Mouse (Mus musculus) lung, postnatal 0 days (tissue): Measurements from ENCODE around the gene Mul1. TPM values are rescaled to one million over a fixed set of nuclear protein-coding genes. Genes with fewer than 3 reads are reported as not detected.

Experiments used
- ATAC-seq: fragments of 200-750 bp; cut with Nextera tagmentation; 2 replicates; pipeline ENCODE4 v1.8.0; 2017; ENCODE audit warnings: moderate library complexity
- DNase-seq: peaks from one replicate; pipeline ENCODE4 v3.0.0-alpha.2; 2016; ENCODE audit warnings: low spot score
- H3K27ac ChIP-seq: fragments of 300-500 bp; sonication (generic); 2 replicates; pipeline ENCODE4 v1.5.1; 2014; ENCODE audit warnings: antibody characterized with exemption, mild to moderate bottlenecking, low read length, mixed read lengths
- H3K27me3 ChIP-seq: fragments of 300-500 bp; sonication (generic); replicated peaks from 2 replicates; pipeline ENCODE4 v1.6.1; 2014; ENCODE audit warnings: low read length, mixed read lengths; ENCODE audit not compliant: insufficient read depth
- H3K36me3 ChIP-seq: fragments of 300-500 bp; sonication (generic); 2 replicates; pipeline ENCODE4 v1.6.1; 2014; ENCODE audit warnings: low read length, mixed read lengths; ENCODE audit not compliant: insufficient read depth
- H3K4me1 ChIP-seq: fragments of 300-500 bp; sonication (generic); 2 replicates; pipeline ENCODE4 v1.6.1; 2014; ENCODE audit warnings: antibody characterized with exemption, low read depth, low read length, mixed read lengths; ENCODE audit not compliant: insufficient read depth
- H3K4me2 ChIP-seq: fragments of 300-500 bp; sonication (generic); replicated peaks from 2 replicates; pipeline ENCODE4 v1.6.1; 2014; ENCODE audit warnings: low read depth, mild to moderate bottlenecking, low read length, moderate library complexity, mixed read lengths
- H3K4me3 ChIP-seq: fragments of 300-500 bp; sonication (generic); 2 replicates; pipeline ENCODE4 v1.5.1; 2014; ENCODE audit warnings: low read depth, low read length
- H3K9ac ChIP-seq: fragments of 300-500 bp; sonication (generic); replicated peaks from 2 replicates; pipeline ENCODE4 v1.6.1; 2014; ENCODE audit warnings: low read depth, mild to moderate bottlenecking
- H3K9me3 ChIP-seq: fragments of 300-500 bp; sonication (generic); 2 replicates; pipeline ENCODE4 v1.6.1; 2016; ENCODE audit warnings: low read length, mixed read lengths
- CTCF ChIP-seq: IDR thresholded peaks from 2 replicates; pipeline ENCODE4 v1.5.1; 2016; ENCODE audit warnings: antibody characterized with exemption, mild to moderate bottlenecking
- EP300 ChIP-seq: IDR thresholded peaks from 2 replicates; pipeline ENCODE4 v1.6.1; 2016; ENCODE audit warnings: antibody characterized with exemption, mild to moderate bottlenecking, control low read depth
- WGBS: fragments of 180-500 bp; shearing (Covaris S2); extraction: QIAGEN DNeasy Blood & Tissue Kit; methylation state at CpG from one replicate; pipeline ENCODE4 v1.1.7; 2014; 5-methylcytosine and 5-hydroxymethylcytosine counted together
- polyA plus RNA-seq: library from polyadenylated mRNA; unstranded; fragments of >200 nt; fragmentation: Nextera tagmentation; extraction: Ambion mirVana; gene quantifications from 2 replicates; pipeline ENCODE4 v1.2.1, GENCODE M21; 2015

Gene Mul1
- 12.3 and 13.1 TPM in 2 replicates for polyA plus RNA-seq

DNA sequence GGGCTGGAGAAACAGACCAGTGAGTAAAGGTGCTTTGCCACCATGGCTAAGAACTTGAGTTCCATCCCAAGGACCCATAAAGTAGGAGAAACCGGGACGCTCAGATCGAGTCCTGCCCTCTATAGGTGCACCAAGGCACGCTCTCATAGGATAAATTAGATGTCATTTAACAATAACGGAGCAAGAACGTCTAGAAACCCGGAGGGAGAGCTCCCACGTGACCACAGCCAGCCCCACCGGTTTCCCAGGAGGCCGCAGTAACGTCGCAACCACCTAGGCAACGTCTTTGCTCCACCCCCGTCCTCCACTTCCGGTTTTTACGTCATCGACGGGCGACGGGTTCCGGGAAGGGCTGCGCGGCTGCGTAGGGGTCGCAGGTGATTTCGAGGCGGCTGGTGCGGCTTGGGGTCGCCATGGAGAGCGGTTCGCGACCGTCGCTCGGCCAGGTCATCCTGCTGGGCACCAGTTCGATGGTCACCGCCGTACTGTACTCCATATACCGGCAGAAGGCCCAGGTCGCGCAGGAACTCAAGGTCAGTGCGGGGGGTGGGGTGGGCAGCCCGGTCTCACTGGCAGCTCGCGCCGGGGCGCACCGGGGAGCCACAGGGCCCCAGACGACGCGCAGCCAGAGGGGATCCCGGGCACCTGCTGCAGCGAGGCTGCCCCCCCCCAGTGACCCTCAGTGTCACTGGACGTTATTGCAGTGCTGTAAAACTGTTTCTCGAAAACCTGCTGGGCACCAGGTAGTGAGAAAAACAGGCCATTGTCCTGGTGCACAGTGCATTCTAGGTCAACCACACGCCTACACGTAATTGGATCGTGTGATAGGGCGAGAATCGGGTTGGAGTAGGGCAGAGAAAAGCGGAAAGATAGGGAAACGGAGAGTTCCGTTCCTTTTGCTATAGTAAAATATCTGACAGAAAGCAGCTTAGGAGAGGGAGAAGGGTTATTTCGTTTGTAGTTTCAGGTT is at the start of gene Mul1:
Gene Mul1 (plus strand): TSS at position 325 of the 970 bp plus-strand sequence.
- WGBS: 1% methylated on average over 64 of the region's 64 CpGs
- DNase-seq: peak; percentile 96

DNA sequence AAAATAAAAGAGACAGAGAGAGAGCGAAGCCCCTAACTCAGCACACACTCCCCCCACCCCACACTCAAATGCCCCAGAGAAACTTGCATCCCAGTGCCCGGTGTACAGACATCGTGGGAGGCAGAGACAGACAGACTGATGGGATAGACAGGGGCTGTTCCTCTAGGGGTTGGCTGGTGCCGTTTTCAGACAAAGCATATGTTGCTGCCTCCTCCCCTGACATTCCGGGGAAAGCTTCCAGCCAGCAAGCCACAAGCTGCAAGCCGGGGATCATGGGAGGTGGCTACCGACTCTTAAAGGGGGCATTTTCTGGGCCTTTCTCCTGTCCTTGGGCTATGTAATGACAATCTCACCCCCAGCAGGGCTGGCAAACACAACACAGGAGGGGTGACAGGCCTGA is 40.8 kb upstream of the Mul1 start:
- no peak overlapping the region for H3K27ac ChIP-seq
- H3K9me3 ChIP-seq: no peaks in the 10 kb centered on the region
- H3K4me2 ChIP-seq: no peak overlapping the region
- H3K4me1 ChIP-seq: 0 out of 2 replicates have a peak, but pooled peaks cover 4% of the 10 kb centered on the region
- no peaks in the 10 kb centered on the region for H3K36me3 ChIP-seq
- H3K27me3 ChIP-seq: peaks cover 46% of the 10 kb centered on the region
- no peak for ATAC-seq
- H3K9ac ChIP-seq: no peak overlapping the region
- WGBS: 55% methylated on average over 7 of the region's 7 CpGs
- TF ChIP-seq EP300: no peak
- no peak overlapping the region for H3K4me3 ChIP-seq
- DNase-seq: no peak

More for the DNA sequence above, at the start of gene Mul1:
- Histone ChIP-seq H3K9ac (peak within 1 kb of the TSS; percentile 80), H3K4me1 (peaks cover 5% of the 10 kb centered on the region), H3K4me2 (peak within 1 kb of the TSS; percentile 91), H3K36me3 (peaks cover 25% of the 10 kb centered on the region), H3K4me3 (peak within 1 kb of the TSS; percentile 83), H3K27ac (peak within 1 kb of the TSS; percentile 73), H3K9me3 (no peaks in the 10 kb centered on the region), H3K27me3 (no peaks in the 10 kb centered on the region)
- no peak for TF ChIP-seq EP300
- peak; percentile 30 for TF ChIP-seq CTCF
- ATAC-seq: peak; percentile 94

DNA sequence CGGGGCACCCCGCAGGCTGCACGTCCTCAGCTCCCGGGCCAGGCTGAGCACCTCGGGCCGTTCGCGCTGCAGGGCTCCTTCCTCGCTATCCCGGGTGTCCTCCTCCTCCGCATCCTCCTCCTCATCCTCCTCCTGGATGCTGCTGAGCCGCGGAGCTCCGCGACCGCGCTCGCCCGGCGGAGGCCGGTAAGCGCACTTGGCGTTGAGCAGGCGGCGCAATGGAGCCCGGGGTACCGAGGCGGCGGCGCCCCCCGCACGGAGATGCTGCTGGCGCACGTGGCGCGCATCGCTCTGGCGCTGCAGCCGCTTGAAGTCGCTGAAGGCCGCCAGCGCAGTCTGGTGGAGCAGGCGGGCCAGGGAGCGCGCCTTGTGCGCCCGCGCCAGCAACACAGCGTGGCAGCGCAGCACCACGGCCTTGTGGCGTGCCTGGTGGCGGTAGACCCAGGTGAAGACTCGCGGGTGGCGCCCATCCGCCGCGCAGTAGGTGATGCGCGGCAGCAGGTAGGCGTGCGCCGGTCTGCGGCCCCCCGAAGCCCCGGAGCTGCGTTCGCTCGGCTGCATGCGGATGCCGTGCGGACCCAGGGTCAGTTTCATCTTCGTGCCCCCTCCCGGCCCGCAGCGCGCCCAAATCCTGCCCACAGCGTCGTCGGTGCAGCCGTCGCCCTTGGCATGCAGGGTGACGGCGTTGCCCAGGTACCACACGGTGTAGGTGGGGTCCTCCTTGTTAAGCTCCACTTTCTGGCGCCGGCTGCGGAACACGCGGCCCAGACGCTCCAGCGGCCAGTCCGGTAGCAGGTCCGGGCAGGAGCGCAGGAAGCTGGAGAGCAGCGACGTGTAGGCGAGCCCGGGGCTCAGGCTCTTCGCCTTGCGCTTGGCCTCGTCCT is 39.1 kb upstream of the Mul1 start:
- Histone ChIP-seq H3K9me3 (no peaks in the 10 kb centered on the region), H3K4me2 (peak overlapping the region; percentile 39), H3K4me3 (peak overlapping the region; percentile 20; the same call in 1 of the 2 replicates), H3K9ac (no peak overlapping the region), H3K27me3 (peaks cover 49% of the 10 kb centered on the region), H3K4me1 (0 out of 2 replicates have a peak, but pooled peaks cover 4% of the 10 kb centered on the region), H3K27ac (no peak overlapping the region), H3K36me3 (no peaks in the 10 kb centered on the region)
- under 1% methylated on average over 82 of the region's 103 CpGs for whole genome bisulfite sequencing
- ATAC-seq (no peak), DNase-seq (no peak)
- no peak for TF ChIP-seq EP300
- TF ChIP-seq CTCF: no peak

DNA sequence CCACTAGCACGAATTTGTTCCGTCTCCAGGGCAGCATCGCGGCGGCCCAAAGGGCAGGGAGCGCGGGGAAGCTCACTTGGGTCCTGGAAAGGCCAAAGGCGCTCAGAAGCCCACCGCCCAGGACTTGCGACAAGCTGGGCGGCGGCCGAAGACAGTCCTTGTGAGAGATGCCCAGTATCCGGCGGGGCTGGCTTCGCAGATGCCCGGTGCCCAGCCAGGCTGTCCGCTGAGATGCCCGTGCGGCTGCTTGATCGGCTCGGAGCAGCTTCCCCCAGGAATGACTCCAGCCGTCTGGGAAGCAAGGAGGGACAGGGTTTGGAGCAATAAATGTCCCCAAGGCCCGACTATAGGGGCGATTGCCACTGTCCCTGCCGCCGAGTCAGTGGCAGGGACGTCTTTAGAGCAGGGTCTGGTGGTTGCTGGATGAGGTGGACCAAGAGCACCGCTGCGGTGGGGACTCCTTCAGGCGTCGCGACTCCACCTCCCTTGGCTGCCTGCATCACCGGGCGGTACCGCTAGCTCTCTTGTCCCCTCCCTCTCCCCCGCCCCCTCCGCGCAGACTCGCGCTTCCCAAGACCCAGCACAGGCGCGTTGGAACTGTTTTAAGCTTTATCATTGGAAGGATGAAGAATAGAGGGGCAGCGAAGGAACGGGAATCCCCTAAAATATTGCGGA is 38.4 kb upstream of the Mul1 start, which contains the start of gene Fam43b:
Gene Fam43b (minus strand): TSS at position 558 of the 675 bp plus-strand sequence.
- no peak within 1 kb of the TSS for H3K27ac ChIP-seq
- TF ChIP-seq CTCF (no peak), EP300 (no peak)
- peak within 1 kb of the TSS; percentile 20; the same call in 1 of the 2 replicates for H3K4me3 ChIP-seq
- no peaks in the 10 kb centered on the region for H3K9me3 ChIP-seq
- ATAC-seq (no peak), DNase-seq (no peak)
- H3K36me3 ChIP-seq: no peaks in the 10 kb centered on the region
- H3K4me2 ChIP-seq: peak within 1 kb of the TSS; percentile 39
- under 1% methylated on average over 46 of the region's 46 CpGs for WGBS
- no peak within 1 kb of the TSS for H3K9ac ChIP-seq
- peaks cover 49% of the 10 kb centered on the region for H3K27me3 ChIP-seq
- H3K4me1 ChIP-seq: 0 out of 2 replicates have a peak, but pooled peaks cover 4% of the 10 kb centered on the region

DNA sequence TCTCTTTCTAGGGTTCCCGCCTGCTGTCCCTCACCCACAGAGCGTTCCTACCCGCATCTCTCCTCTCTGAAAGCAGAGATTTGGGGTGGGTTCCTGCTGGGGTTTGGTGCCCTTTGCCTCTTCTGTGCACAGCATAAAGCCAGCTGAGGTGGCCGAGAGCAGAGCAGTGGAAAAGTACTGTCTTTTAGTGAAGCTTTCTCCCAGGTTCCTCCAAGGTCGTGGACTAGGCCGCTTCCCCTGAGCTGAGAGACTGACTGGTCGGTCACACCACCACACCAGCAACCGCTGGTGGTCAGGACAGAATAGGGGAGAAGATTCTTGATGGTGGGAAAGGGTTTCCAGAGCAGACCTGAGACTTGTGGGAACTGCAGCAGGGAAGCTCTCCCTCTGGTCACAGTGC is 37.8 kb upstream of the Mul1 start:
- H3K4me3 ChIP-seq: 0 out of 2 replicates have a peak overlapping the region, but pooled peaks have one; percentile 20
- H3K9ac ChIP-seq: no peak overlapping the region
- no peak for TF ChIP-seq EP300
- TF ChIP-seq CTCF: no peak
- ATAC-seq (no peak), DNase-seq (no peak)
- no peak overlapping the region for H3K27ac ChIP-seq
- 0 out of 2 replicates have a peak, but pooled peaks cover 4% of the 10 kb centered on the region for H3K4me1 ChIP-seq
- H3K36me3 ChIP-seq: no peaks in the 10 kb centered on the region
- H3K27me3 ChIP-seq: peaks cover 49% of the 10 kb centered on the region
- 10% methylated on average over 8 of the region's 8 CpGs for WGBS
- H3K9me3 ChIP-seq: no peaks in the 10 kb centered on the region
- no peak overlapping the region for H3K4me2 ChIP-seq
